Mouse (Mus musculus): ENCODE results near the gene Comt.

The Comt gene

DNA sequence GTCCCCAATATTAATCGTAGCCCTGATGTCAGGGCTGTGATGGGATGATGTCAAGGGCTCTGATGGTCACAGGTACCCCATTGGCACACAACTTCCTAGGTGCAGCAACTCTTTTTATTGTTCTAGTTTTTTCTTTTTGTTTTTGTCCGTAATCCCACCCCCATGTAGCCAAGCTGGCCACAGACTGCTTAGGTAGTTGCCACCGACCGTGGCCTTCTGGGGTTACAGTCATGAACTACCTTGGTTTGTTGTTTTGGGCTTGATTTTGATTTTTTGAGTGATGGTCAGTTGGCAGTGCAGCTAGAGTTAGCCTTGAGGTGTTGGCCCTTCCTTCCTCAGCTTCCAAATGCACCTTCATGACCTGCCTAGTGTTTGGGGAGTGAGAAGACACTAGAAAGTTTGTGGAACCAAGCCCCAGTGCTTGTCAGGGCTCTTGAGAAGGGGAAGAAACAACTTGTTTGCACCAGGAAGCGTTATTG, at the start of gene Comt:
Gene Comt (minus strand): TSS at position 51 of the 479 bp plus-strand sequence.
- no peak for DNase-seq (ENCODE audit: low spot score)

DNA sequence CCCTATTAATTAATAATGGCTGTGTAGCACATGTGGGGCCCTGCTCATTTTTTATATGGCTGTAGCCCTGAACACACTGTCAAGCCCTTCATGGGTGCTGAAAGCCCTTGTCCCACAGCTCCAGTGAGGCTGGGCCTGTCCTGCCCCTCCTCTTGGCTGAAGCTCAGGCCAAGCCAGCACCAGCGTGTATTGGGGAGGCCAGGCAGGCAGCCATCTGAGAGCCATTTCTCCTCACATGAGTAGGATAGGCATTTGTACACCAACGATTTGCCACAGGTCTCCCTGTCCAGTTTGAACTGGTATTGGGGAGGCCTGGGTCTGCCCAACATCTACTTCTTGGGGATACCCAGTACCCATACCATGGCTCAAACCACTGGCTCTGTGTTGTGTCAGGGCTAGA, 47.4 kb upstream of the Comt start:
- DNase-seq (ENCODE audit: low spot score): no peak

DNA sequence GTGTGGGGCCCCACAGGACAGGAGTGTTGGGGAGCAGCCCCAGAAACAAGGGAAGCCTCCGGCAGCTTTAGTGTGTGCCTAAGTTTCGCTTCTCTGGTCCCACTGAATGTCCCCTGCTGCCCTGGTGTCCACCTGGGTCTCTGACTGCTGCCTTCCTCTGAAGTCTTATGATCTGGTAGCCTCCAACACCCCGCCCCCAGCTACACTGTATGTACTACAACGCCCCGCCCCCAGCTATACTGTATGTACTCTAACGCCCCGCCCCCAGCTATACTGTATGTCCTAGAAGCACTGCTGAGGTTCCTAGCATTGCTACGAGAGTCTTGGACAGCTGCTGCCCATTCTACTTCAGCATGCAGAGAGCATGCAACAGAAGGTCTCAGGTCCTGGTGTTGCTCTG, 46.3 kb upstream of the Comt start:
- no peak for DNase-seq (ENCODE audit: low spot score)

DNA sequence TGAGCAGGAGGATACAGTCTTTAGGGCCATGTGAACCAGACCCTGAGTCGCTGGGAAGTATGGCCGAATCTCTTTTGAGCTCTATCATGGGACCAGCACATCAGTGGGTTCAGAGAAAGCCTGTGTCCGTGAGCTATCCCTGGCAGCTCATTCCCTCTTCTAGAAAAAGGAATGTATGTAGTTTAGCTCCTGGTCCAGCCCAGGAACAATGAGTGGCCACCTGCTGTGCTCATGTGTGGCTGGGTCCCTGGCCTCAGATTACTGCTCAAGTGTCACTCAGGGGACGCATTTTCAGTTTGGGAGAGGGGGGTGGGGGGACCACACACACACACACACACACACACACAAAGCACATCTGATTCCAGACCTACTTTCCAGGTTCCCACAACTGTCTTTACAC, 45.8 kb upstream of the Comt start:
- DNase-seq (ENCODE audit: low spot score): no peak

DNA sequence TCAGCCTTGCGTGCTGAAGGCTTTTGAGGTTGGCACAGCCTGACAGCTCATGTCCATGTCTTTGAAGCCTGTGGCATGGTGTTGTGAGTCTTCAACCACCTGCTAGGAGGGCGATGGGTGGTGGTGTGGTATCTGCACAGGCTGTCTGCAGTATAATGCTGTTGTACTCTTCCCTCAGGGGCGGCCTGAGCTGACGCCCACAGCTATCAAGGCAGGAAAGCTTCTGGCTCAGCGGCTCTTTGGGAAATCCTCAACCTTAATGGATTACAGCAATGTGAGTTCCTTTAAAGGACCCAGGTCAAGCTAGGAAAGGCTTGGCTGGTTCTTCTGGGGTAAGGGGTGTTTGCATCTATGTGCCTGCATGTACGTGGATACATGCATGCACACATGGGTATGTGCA, 45.3 kb upstream of the Comt start:
- no peak for DNase-seq (ENCODE audit: low spot score)

DNA sequence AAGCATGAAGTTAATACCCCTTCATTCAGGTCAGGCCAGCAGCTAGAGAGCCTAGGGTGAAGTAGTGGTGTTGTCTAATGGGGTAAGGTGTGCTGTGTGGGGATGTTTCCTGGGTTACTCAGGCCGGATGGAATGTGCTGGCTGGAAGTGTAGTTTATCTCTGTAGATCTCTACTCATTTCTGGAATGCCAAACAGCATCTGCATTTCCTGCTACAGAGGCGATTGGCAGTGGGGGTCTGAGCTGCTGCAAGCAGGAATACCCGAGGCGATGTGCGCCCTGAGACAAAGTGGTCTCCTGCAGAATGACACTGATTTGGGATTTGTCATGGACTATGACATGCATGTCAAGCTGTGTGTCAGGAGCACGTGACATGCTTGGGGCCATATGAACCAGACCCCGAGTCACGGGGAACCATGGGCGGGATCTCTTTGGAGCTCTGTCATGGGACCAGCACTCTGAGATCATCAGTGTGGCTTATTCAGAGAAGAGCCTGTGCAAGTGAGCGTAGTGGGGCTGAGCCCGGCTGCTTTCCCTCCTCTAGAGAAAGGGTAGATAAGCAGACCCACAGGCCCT, 44.8 kb upstream of the Comt start:
- peak; percentile 58 for DNase-seq (ENCODE audit: low spot score)

DNA sequence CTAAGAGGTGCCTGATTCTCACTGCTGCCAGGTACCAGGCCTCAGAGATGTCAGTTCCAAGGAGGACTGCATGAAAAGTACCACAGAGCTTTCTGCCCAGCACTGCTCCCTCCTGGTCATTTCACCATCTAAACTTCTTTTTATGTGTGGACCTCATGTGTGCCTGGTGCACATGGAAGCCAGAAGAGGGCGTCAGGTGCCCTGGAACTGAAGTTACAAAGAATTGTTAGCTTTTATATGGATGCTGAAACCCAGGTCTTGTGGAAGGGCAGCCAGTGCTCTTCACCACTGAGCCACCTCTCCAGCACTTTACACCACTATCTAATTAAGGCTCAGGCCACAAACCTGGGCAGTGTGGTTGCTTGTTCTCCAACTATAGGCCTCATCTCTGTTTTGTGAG, 44.2 kb upstream of the Comt start:
- no peak for DNase-seq (ENCODE audit: low spot score)

DNA sequence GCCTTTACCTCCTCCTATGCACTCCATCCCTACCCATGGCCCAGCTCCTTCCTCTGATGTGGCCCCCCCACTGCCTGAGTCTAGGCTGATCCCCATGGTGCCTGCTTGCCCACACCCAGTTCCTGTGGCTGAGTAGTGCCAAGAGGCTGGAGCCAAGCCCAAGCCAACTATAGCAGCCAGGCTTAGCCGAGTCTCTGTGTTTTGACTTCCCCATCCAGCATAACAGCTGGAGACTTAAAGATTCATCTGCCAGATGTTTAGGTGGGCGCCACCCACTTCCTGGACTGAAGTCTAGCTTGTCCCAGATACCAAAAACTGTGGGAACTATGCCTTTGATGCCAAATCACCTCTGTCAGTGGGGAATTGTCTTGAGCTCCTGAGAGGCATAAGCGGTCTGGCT, 37.6 kb upstream of the Comt start:
- DNase-seq (ENCODE audit: low spot score): no peak

DNA sequence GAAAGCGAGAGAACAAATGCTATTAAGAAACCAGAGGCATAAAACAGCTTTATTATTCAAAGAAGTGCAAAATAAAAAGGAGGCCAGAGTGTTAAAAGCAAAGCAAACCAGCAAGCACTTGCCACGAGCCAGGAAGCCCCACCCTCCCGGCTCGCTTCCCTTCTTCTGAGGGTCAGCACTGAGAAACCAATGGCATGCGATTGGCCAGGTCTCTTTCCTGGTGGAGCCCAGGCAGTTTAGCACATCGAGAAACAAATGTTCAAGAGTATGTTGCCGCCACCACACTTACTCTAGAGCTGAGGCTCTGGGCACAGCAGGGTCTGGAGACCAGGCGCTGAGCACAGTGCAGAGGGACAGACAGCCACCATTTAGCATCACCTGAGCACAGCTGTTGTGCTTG, 35.9 kb upstream of the Comt start:
- no peak for DNase-seq (ENCODE audit: low spot score)

DNA sequence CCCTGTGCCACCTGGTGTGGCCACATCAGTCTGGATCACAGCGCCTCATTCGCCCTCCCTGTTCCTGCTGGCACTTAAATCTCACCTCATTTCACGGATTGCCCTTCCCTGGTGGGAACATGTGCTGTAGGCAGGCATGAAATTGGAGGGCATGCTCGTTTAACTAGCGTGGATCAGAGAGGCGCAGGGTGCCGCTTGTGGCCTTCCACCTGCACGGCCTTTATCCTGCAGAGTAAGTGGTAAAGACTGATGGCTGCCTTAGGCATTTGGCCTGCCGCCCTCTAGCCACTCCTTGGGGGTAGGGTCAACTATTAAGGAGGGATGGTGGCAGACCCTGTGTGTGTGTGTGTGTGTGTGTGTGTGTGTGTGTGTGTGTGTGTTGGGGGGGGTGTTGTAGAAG, 35.4 kb upstream of the Comt start:
- no peak for DNase-seq (ENCODE audit: low spot score)

DNA sequence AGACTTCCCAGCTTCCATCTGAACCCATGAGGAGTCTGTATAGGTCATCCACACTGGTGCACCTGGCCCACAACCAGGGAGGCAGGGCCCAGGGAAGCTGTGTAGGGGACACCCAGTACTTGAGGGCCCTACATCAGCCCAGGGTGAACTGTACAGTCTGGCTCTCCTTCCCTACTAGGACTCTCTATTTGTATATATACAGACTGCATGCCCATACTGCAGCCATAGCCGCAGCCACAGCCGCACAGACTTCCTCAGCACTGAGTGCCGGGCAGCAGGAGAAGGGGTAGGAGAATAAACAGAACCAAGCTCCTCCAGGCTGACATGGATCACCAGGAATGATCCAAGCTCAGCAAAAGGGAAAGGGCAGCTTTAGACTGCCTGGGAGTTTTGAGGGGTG, 34.2 kb upstream of the Comt start:
- DNase-seq (ENCODE audit: low spot score): no peak

DNA sequence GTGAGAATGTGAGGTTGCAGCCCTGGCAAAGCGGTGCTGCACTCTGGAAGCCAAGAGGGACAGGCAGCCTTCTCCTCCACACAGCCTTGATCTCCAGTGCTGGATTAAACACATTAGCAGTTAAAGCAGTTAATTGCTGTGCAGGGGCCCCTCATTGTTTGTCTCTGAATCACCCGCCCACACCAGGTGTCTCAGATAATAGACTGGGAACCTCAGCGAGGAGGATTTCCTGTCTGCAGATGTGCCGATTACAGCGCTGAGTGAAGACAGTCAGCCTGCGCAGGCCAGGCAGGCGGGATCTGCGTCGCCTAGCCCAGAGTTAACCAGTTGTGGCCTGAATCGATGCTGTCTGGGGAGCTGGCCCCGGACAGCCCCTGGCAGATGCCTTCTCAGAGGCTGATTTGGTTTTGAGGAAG, 33.3 kb upstream of the Comt start:
- DNase-seq (ENCODE audit: low spot score): peak; percentile 46

DNA sequence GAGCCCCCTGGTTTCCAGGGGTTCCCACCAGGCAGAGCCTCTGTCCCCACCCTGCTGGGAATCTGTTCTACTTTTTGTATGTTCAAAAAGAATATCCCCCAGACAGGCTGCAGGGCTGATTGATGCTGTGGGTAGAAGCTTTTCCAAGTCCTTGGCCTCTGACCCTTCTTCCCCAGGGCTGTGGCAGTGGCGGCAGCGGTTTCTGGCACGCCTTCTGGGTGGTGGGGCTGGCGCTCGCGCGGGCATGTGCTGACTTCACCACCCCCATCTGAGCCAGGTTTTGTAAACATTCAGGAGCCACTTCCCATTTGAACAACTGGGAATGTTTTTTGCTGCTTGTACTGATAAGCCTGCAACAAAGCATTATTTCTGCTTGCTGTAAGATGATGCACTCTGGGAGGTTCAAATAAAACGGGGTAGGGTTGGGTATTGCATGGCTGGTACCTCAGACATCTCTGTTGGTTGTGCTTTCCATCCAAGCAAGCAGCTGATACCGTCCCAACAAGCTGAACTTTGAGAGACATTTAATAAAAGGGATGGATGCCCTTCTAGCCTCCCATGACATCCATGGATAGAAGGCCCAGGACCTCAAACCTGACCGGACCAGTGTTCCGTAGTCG, 32.8 kb upstream of the Comt start:
- peak; percentile 59 for DNase-seq (ENCODE audit: low spot score)

DNA sequence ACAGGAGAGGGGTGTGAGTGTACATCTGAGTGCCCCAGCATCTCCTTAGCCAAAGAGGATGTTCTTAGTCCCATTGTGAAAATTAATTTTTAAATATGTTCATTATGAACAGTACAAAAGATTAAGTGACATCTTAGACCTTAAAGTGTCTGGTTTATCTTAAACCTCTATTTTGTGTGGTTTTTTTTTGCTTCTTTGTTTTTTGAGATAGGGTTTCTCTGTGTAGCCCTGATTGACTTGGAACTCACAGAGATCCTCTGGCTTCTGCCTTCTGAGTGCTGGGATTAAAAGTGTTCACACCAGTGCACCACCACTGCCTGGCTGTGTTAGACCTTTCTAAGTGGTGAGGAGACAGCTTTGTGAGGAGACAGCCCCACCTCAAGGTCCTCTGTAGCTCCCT, 32.0 kb upstream of the Comt start:
- no peak for DNase-seq (ENCODE audit: low spot score)

DNA sequence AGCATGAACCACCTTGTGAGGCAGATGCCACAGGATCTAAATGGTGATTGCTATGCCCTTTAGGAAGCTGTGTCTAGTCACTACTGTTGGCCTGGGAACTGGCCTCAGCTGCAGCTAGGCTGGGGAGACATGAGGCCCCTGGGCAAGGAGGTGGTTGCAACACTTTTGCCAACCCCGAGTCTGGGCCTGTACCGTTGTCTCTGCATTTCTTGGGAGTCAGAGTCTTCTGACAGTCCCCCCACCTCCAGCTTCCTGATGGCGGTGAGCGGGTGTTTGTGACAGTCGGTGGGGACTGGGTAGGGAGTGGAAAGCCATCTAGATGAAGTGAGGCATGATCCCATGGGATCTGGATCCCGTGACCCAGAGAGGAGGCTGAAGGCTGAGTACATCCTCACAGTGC, 28.8 kb upstream of the Comt start:
- no peak for DNase-seq (ENCODE audit: low spot score)

DNA sequence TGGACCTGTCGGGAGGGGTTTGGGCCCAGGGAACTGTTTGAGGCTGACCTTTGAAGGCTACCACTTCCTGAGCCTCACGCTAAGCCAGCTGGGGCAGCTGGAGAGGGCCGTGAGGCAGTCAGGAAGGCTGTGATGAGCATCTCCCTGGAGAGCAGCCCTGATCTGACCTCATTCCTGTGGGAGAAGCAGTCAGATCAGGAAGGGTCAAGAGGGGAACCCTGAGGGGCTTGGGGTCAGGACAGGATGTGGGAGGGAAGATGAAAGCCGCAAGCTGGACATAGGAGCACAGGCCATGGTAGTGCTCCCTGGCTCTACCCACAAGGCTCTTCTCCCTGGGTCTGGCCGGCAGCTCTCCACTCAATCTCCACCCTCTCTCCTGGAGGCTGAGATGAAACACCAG, 27.2 kb upstream of the Comt start:
- DNase-seq (ENCODE audit: low spot score): peak; percentile 56

DNA sequence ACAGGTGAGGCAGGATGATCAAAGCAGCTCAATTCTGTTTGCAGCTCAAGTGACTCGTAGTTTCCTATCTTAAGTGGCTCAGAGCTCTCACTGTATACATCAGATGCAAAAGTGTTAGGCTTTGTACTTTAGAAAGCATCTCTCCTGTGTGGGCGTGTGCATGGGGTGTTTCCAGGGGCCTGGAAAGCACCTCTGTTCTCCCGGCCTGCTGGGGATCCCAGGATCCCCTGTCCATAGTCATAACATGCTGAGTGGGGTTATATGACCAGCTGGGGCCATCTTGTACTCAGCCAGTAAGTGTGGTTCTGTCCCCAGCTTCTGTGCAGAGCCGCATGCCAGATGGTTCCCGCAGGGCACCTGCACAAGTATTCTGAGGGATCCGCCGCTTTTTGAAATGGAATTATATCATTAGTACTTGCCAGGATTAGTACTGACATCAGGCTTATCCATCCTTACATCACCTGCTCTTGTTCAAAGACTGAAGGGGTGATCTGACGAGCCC, 25.8 kb upstream of the Comt start:
- DNase-seq (ENCODE audit: low spot score): no peak

DNA sequence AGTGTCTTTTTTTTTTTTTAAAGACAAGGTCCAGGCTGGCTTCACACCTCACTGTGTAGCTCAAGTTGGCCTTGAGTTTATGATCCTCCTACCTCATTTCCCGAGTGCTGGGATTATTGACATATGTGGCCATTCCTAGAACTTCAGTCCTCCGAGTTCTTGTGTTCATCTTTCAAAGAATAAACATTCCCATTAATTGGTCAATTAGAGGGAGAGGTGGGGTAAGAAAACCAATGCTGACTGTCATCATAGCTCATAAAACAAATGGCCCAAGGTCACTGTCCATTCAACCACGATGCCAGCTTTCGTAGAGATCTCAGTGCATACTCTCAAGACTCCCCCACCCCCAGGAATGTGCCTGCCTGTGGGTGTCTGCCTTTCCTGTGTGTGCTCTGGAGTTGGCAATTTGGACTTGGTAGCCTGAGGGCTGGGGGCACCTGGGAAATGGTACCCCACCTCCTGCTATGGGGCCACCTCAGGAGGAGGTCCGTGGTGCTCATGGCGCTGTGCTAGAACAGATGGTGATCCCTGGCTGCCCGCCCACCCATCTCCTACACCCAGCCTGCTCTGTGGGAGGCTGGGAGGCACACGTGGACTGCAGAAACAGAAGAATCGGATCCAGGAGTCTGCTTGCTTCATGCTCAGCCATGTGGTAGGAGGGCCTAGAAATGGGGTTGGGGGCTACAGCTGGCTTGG, 25.0 kb upstream of the Comt start:
- no peak for DNase-seq (ENCODE audit: low spot score)

DNA sequence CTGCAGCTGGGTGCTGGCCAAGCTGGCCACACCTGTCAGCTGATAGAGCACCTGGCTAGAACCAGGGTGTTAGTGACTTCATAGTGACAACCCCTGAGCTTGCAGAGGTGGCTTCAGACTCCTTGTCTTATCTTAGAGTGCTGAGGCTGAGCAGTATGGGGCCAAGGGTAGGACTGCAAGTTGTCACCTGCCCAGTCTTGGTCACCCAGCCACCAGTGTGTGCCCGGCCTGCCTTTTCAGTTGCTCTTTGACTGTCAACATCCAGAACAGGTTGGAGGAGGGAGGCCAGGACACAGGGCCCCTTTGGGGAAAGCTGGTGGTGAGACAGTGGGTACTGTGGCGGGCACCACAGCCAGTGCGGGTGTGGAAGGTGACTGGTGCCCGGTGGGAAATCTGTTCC, 22.4 kb upstream of the Comt start:
- no peak for DNase-seq (ENCODE audit: low spot score)

DNA sequence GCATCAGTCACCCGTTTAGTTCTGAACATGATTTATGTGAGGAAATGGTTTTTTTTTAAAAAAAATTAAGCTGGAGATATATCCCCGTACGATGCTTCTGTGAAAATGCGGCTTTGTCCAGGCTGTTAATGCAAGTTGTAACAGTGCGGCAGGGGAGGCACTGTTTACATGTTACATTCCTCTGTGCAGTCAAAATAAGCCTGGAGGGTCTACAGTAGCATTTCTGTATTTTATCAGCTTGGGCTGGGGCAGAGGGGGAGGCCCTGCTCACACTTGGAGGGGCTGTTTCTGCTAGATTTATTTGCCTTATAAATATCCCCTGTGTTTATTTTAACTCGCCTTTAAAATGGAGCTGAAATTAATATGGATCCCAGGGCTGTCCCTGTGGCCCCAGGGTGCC, 21.5 kb upstream of the Comt start:
- DNase-seq (ENCODE audit: low spot score): no peak

DNA sequence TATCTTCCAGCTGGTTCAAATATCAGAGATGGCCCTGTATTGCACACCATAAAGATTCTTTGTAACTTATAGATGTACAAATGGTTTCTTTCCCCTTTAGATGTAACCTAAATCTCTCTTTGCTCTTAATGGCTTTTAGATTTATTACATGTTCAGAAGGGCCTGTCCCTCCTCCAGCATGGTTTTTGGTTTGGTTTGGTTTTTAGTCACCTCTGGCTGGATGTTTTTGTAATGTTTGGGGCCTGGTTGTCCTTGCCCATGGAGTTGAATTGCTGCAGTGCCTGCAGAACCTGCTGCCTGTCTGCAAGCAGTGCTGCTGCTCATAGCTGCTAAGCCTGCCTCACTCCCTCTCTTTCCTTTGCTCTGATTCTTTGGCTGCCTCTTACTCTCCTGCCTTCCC, 20.6 kb upstream of the Comt start:
- DNase-seq (ENCODE audit: low spot score): no peak

DNA sequence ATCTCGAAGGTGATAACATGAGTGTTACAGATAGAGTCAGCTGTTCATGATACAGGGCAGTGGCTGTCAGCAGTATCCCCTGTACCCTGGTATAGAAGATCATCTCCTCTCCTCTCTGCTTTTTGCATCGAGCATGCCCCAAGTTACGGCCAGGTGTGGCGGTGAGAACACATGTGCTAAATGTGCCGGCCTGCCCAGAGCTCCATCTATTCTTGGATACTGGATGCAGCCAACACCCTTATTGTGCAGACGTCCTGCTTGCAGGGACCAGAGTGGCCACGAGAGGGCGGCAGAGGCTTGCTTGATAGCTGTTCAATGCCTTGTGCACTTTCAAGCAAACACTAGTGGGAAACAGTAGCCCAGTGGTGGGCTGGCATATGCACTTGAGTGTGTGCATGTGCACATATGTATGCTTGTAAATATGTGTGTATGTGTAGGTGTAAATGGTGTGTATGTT, 16.8 kb upstream of the Comt start:
- DNase-seq (ENCODE audit: low spot score): peak; percentile 78

DNA sequence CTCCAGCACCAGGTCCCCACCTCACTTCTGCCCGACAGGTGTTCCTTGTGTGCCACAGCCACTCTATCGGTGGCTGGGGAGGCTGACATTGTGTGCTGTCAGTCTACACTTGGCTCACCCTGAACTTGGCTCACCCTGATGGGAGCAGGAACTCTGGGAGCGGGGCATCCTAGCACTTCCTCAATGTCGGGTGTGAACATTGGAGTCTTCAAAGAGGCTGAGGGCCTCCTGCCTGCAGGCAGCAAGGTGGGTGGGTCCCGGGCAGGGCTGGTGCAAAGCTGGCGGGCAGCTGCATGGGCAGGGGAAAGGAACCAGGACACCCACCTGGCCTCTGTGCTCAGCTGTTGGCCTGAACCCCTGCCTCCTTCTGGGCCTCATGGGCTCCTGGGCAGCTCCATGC, 9.5 kb upstream of the Comt start:
- DNase-seq (ENCODE audit: low spot score): no peak
